In the genomic region with DNA sequence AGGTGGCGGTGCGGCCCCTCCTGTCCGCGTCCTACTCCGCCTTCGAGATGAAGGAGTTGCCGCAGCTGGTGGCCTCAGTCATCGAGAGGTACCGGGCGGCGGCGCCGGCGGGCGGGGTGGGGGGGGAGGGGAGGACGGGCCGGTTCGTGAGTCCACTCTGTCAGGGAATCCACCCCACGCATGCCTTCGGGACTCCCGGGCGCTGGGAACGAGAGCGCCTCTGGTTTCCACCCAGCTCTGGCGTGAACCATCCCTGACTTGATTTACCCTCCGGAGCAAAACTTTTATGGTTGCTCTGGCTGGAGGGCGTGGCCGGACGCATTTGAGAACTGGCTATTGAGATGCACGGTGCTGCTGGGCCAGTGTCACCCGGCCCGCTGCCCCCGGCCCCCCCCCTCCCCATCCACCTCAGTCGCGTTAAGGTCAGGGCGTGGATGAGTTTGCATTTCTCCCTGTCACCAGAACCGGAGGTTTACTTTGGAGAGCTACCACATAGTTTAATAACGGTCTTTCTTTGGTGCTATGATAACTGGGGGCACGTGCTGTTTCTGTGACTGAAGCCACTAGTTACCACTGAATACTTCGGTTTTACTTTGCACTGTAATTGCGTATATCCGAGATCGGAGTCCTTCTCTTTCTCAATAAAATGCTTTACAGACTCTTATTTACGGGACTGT, we compare ENCODE assay signal across 8 mouse cellular contexts. TPM values are rescaled to one million over a fixed set of nuclear protein-coding genes. Genes with fewer than 3 reads are reported as not detected.
DNase-seq lines count a peak whose midpoint lies in the region; ATAC-seq and TF ChIP-seq lines count a peak whose summit lies in the region.

No protein-coding gene starts in this region.

- no peak for DNase-seq in heart, adult 9 months (ENCODE audit: low spot score in 2 of 2)
- peak; percentile 14 for DNase-seq in kidney, postnatal 0 days (ENCODE audit: low spot score)
- peak; percentile 86 for DNase-seq in midbrain, embryonic 11.5 days (ENCODE audit: low spot score, missing footprints)
- DNase-seq in retina, postnatal 1 day = no peak
- DNase-seq in urinary bladder, postnatal 4 days (ENCODE audit: low spot score in 2 of 2) = no peak

- no peak for TF ChIP-seq EP300 in ES-Bruce4 (IDR thresholded peaks at IDR 0.05; ENCODE audit: insufficient read depth, low read depth, low read length)

- WGBS in heart, embryonic 12.5 days = 4% methylated on average over 33 of the region's 44 CpGs
- 2% methylated on average over 36 of the region's 44 CpGs for WGBS in kidney, postnatal 0 days
- WGBS in midbrain, embryonic 11.5 days = 5% methylated on average over 42 of the region's 44 CpGs

- peaks cover 30% of the 10 kb centered on the region for H3K4me1 ChIP-seq in heart, embryonic 12.5 days (replicated peaks)
- H3K4me1 ChIP-seq in ES-Bruce4 (ENCODE audit: control insufficient read depth, insufficient read depth, low read length) = peaks cover 2% of the 10 kb centered on the region
- peaks cover 10% of the 10 kb centered on the region; the same call in 1 of the 2 replicates for H3K4me1 ChIP-seq in kidney, postnatal 0 days (replicated peaks; ENCODE audit: insufficient read depth, low read length)
- peaks cover 16% of the 10 kb centered on the region for H3K4me1 ChIP-seq in midbrain, embryonic 11.5 days (ENCODE audit: control insufficient read depth, insufficient read depth, low read length)

- H3K27me3 ChIP-seq in heart, embryonic 12.5 days (replicated peaks) = no peaks in the 10 kb centered on the region
- no peaks in the 10 kb centered on the region for H3K27me3 ChIP-seq in ES-Bruce4 (ENCODE audit: control insufficient read depth, insufficient read depth, low read length, poor library complexity, severe bottlenecking)
- H3K27me3 ChIP-seq in kidney, postnatal 0 days (ENCODE audit: insufficient read depth, low read length) = no peaks in the 10 kb centered on the region
- H3K27me3 ChIP-seq in midbrain, embryonic 11.5 days (ENCODE audit: control insufficient read depth, insufficient read depth, low read length) = no peaks in the 10 kb centered on the region

- peak overlapping the region; percentile 89 for H3K4me2 ChIP-seq in heart, embryonic 12.5 days
- H3K4me2 ChIP-seq in kidney, postnatal 0 days (ENCODE audit: low read length) = peak overlapping the region; percentile 84
- H3K4me2 ChIP-seq in midbrain, embryonic 11.5 days = peak overlapping the region; percentile 92

- no peaks in the 10 kb centered on the region for H3K9me3 ChIP-seq in heart, embryonic 12.5 days (replicated peaks)
- no peaks in the 10 kb centered on the region for H3K9me3 ChIP-seq in ES-Bruce4 (replicated peaks; ENCODE audit: control insufficient read depth, insufficient read depth, low read length, poor library complexity, severe bottlenecking)
- no peaks in the 10 kb centered on the region for H3K9me3 ChIP-seq in kidney, postnatal 0 days (replicated peaks; ENCODE audit: low read length)
- no peaks in the 10 kb centered on the region for H3K9me3 ChIP-seq in midbrain, embryonic 11.5 days (ENCODE audit: control insufficient read depth, low read length)

- no peak for TF ChIP-seq POLR2A in ES-Bruce4 (IDR thresholded peaks at IDR 0.05; ENCODE audit: insufficient read depth, low read length)

- H3K4me3 ChIP-seq in heart, embryonic 12.5 days = peak overlapping the region; percentile 72
- peak overlapping the region; percentile 96 for H3K4me3 ChIP-seq in ES-Bruce4 (ENCODE audit: low read depth, low read length)
- peak overlapping the region; percentile 84 for H3K4me3 ChIP-seq in kidney, postnatal 0 days (replicated peaks; ENCODE audit: low read depth, low read length)
- H3K4me3 ChIP-seq in midbrain, embryonic 11.5 days (ENCODE audit: low read depth, low read length) = peak overlapping the region; percentile 95

- TF ChIP-seq CTCF in ES-Bruce4 (IDR thresholded peaks at IDR 0.05; ENCODE audit: low read depth, low read length) = no peak
- no peak for TF ChIP-seq CTCF in kidney, postnatal 0 days (IDR thresholded peaks at IDR 0.05; ENCODE audit: low read depth)

- H3K27ac ChIP-seq in heart, embryonic 12.5 days (ENCODE audit: poor library complexity, severe bottlenecking) = peak overlapping the region; percentile 76
- H3K27ac ChIP-seq in ES-Bruce4 (ENCODE audit: insufficient read depth, low read length) = peak overlapping the region; percentile 71
- peak overlapping the region; percentile 73 for H3K27ac ChIP-seq in kidney, postnatal 0 days
- peak overlapping the region; percentile 71; the same call in 1 of the 2 replicates for H3K27ac ChIP-seq in midbrain, embryonic 11.5 days (ENCODE audit: low read depth, low read length)

- H3K9ac ChIP-seq in heart, embryonic 12.5 days = peak overlapping the region; percentile 85
- H3K9ac ChIP-seq in ES-Bruce4 (ENCODE audit: low read depth, poor library complexity, severe bottlenecking) = peak overlapping the region; percentile 80
- H3K9ac ChIP-seq in kidney, postnatal 0 days (ENCODE audit: low read depth, low read length) = peak overlapping the region; percentile 89
- H3K9ac ChIP-seq in midbrain, embryonic 11.5 days (ENCODE audit: low read length) = peak overlapping the region; percentile 83

- ATAC-seq in heart, embryonic 12.5 days (ENCODE audit: insufficient number of reproducible peaks, low FRiP score) = peak; percentile 80
- ATAC-seq in erythroblast, adult 5-6 weeks (replicated peaks; ENCODE audit: low FRiP score, poor library complexity, severe bottlenecking) = peak; percentile 53
- ATAC-seq in kidney, postnatal 0 days (replicated peaks; ENCODE audit: low FRiP score, low read depth) = peak; percentile 38
- no peak; the same call in 1 of the 2 replicates for ATAC-seq in midbrain, embryonic 11.5 days (ENCODE audit: low FRiP score)

- H3K36me3 ChIP-seq in heart, embryonic 12.5 days = peaks cover 16% of the 10 kb centered on the region
- H3K36me3 ChIP-seq in ES-Bruce4 (ENCODE audit: control insufficient read depth, insufficient read depth, low read length, poor library complexity, severe bottlenecking) = no peaks in the 10 kb centered on the region
- H3K36me3 ChIP-seq in kidney, postnatal 0 days (ENCODE audit: insufficient read depth, low read length) = 0 out of 2 replicates have a peak, but pooled peaks cover 2% of the 10 kb centered on the region
- no peaks in the 10 kb centered on the region for H3K36me3 ChIP-seq in midbrain, embryonic 11.5 days (ENCODE audit: control insufficient read depth, insufficient read depth, low read length)

RNA-seq across cellular contexts. Expression of a gene that starts 28.5 kb away (rescaled TPM):
- 64.9 and 65.4 TPM in 2 replicates for polyA plus RNA-seq in heart, embryonic 12.5 days (2016; fragmentation: Nextera tagmentation; extraction: Ambion mirVana)
- polyA plus RNA-seq in ES-Bruce4 (2011; ENCODE audit: insufficient read depth, insufficient read length, low read depth, missing spikeins) = 141 and 159 TPM in 2 replicates
- total RNA-seq in erythroblast, adult 5-6 weeks (2015; ENCODE audit: low replicate concordance) = 165 and 179 TPM in 2 replicates
- total RNA-seq in erythroblast, adult 5-6 weeks (2017; ENCODE audit: low replicate concordance) = 158 and 168 TPM in 2 replicates
- 46.2 and 47.4 TPM in 2 replicates for polyA plus RNA-seq in kidney, postnatal 0 days (2015; fragmentation: Nextera tagmentation; extraction: Ambion mirVana)
- polyA plus RNA-seq in midbrain, embryonic 11.5 days (2014; fragmentation: Nextera tagmentation; extraction: Ambion mirVana) = 63.6 and 79.2 TPM in 2 replicates

RNA-seq across cellular contexts. Expression of a gene that starts 28.5 kb away (rescaled TPM):
- 52.0 and 52.6 TPM in 2 replicates for polyA plus RNA-seq in heart, embryonic 12.5 days (2016; fragmentation: Nextera tagmentation; extraction: Ambion mirVana)
- 37.3 and 43.1 TPM in 2 replicates for polyA plus RNA-seq in ES-Bruce4 (2011; ENCODE audit: insufficient read depth, insufficient read length, low read depth, missing spikeins)
- total RNA-seq in erythroblast, adult 5-6 weeks (2015; ENCODE audit: low replicate concordance) = 3.3 and 8.2 TPM in 2 replicates
- total RNA-seq in erythroblast, adult 5-6 weeks (2017; ENCODE audit: low replicate concordance) = 14.8 and 26.1 TPM in 2 replicates
- polyA plus RNA-seq in kidney, postnatal 0 days (2015; fragmentation: Nextera tagmentation; extraction: Ambion mirVana) = 19.0 and 22.6 TPM in 2 replicates
- 18.1 and 18.8 TPM in 2 replicates for polyA plus RNA-seq in midbrain, embryonic 11.5 days (2014; fragmentation: Nextera tagmentation; extraction: Ambion mirVana)

RNA-seq across cellular contexts. Expression of a gene that starts 28.5 kb away (rescaled TPM):
- 77.1 and 77.9 TPM in 2 replicates for polyA plus RNA-seq in heart, embryonic 12.5 days (2016; fragmentation: Nextera tagmentation; extraction: Ambion mirVana)
- 112 and 122 TPM in 2 replicates for polyA plus RNA-seq in ES-Bruce4 (2011; ENCODE audit: insufficient read depth, insufficient read length, low read depth, missing spikeins)
- total RNA-seq in erythroblast, adult 5-6 weeks (2015; ENCODE audit: low replicate concordance) = 27.6 and 29.2 TPM in 2 replicates
- 11.8 and 14.5 TPM in 2 replicates for total RNA-seq in erythroblast, adult 5-6 weeks (2017; ENCODE audit: low replicate concordance)
- 68.6 and 71.7 TPM in 2 replicates for polyA plus RNA-seq in kidney, postnatal 0 days (2015; fragmentation: Nextera tagmentation; extraction: Ambion mirVana)
- polyA plus RNA-seq in midbrain, embryonic 11.5 days (2014; fragmentation: Nextera tagmentation; extraction: Ambion mirVana) = 114 and 122 TPM in 2 replicates

Comparison
In these comparisons a context has a peak if more than half of its experiments do, and no peak if none do; other contexts are left out.
1. DNase-seq: peak in kidney, postnatal 0 days (single experiment) and midbrain, embryonic 11.5 days (single experiment); none in heart, adult 9 months (0 of 2), retina, postnatal 1 day (single experiment) and urinary bladder, postnatal 4 days (0 of 2).
2. Peak in every context shown above with its lines, with median percentiles within 50 percentile points of each other: H3K27ac ChIP-seq, H3K4me2 ChIP-seq, H3K4me3 ChIP-seq and H3K9ac ChIP-seq.